Mouse (Mus musculus) G1E (cell line): ENCODE measurements around the gene Hist1h4b. TPM values are rescaled to one million over a fixed set of nuclear protein-coding genes. Genes with fewer than 3 reads are reported as not detected.
"Not testable (repeated sequence)": the region's sequence is repeated elsewhere in the genome, so short reads cannot be mapped to it uniquely, and the experiment has no call there.

Experiments used
- ATAC-seq: 2 replicates; pipeline ENCODE4 v1.8.0; 2016; ENCODE audit warnings: mild to moderate bottlenecking; ENCODE audit not compliant: insufficient number of reproducible peaks, poor library complexity, low FRiP score, severe bottlenecking; ENCODE audit errors: extremely low read depth
- DNase-seq: peaks from one replicate; pipeline ENCODE4 v3.0.0; 2012; ENCODE audit warnings: low spot score
- H3K27me3 ChIP-seq: 2 replicates; pipeline ENCODE4 v1.6.1; 2012; ENCODE audit warnings: mild to moderate bottlenecking, low read length, inconsistent platforms; ENCODE audit not compliant: insufficient read depth
- H3K36me3 ChIP-seq: replicated peaks from 2 replicates; pipeline ENCODE3; 2012; ENCODE audit warnings: mild to moderate bottlenecking, inconsistent platforms
- H3K4me1 ChIP-seq: 2 replicates; pipeline ENCODE4 v1.6.1; 2012; ENCODE audit warnings: low read depth, low read length, inconsistent platforms, mixed read lengths; ENCODE audit not compliant: insufficient read depth
- H3K4me3 ChIP-seq: 2 replicates; pipeline ENCODE4 v1.5.1; 2012; ENCODE audit warnings: low read depth, mild to moderate bottlenecking, inconsistent platforms, low read length, moderate library complexity, mixed read lengths
- H3K9me3 ChIP-seq: replicated peaks from 2 replicates; pipeline ENCODE4 v1.6.1; 2012; ENCODE audit warnings: inconsistent platforms
- CTCF ChIP-seq: IDR thresholded peaks from 2 replicates; pipeline ENCODE4 v1.5.1; 2012; ENCODE audit warnings: low read depth, low read length, inconsistent platforms, mixed read lengths
- GATA1 ChIP-seq: IDR thresholded peaks from 2 replicates; pipeline ENCODE4 v1.6.1; 2012; ENCODE audit warnings: borderline replicate concordance, low read length, inconsistent platforms, mixed read lengths
- GATA2 ChIP-seq: IDR thresholded peaks from 2 replicates; pipeline ENCODE4 v1.6.1; 2012; ENCODE audit warnings: low read depth, low read length, inconsistent platforms, borderline replicate concordance
- POLR2AphosphoS5 ChIP-seq: IDR thresholded peaks from 2 replicates; pipeline ENCODE4 v1.6.1; 2012; ENCODE audit warnings: low read depth, low read length, inconsistent platforms; ENCODE audit not compliant: insufficient replicate concordance
- TAL1 ChIP-seq: conservative IDR thresholded peaks from 2 replicates; pipeline ENCODE4 v1.6.1; 2012; ENCODE audit warnings: low read depth, low read length, inconsistent platforms, mixed read lengths
- polyA plus RNA-seq: library from polyadenylated mRNA; stranded (reverse); fragments of >175 nt; gene quantifications from 2 replicates; pipeline ENCODE4 v1.2.3, GENCODE M21; 2012
- total RNA-seq, 2 experiments: library from RNA; stranded (forward) in 1 of 2; stranded (reverse) in 1 of 2; fragments of 200-1000 nt in 1 of 2; fragments of >200 nt in 1 of 2; fragmentation: Nextera tagmentation in 1 of 2; gene quantifications; 2 replicates each; pipeline ENCODE4 v1.2.3; 2014 to 2017

The Hist1h4b gene
- total and polyA plus RNA-seq, 3 experiments: 6.6 to 2,848 (median 301) TPM

GRCm38 (mm10) chr13:23760972-23761864 is 4.4 kb downstream of the Hist1h4b start, which contains the start of gene Hist1h4a:
Gene Hist1h4a (minus strand): TSS chr13:23761230.
- DNase-seq: peak; percentile 74

DNA sequence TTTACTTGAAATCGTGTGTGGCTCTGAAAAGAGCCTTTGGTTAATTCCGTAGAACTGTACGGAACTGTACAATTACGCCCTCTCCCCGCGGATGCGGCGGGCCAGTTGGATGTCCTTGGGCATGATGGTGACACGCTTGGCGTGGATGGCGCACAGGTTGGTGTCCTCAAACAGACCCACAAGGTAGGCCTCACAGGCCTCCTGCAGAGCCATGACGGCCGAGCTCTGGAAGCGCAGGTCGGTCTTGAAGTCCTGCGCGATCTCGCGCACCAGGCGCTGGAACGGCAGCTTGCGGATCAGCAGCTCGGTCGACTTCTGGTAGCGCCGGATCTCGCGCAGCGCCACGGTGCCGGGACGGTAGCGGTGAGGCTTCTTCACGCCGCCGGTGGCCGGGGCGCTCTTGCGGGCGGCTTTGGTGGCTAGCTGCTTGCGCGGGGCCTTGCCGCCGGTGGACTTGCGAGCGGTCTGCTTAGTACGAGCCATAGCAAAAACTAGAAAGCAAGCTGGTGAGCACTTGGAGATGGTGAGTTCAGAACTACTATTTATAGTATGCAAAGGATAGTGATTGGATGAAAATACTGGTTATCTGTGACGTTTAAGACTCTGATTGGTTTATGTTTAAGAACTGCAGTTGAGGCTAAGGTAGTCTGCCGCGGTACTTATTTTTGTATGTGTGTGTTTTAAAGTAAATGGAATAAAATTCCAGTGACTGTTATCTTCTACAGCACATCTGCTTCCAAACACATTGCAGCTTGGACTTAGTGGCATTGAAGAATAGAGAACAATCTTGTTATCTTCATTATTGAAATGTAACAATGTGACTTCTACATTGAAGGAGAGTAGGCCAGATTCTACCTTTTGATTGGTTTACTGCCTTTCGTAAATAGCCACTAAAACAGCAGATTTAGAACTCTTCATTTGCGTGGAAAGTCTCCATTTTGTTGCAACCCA is 5.3 kb downstream of the Hist1h4b start, which contains the start of gene Hist1h3a:
TSS of gene Hist1h3a (minus strand) at position 516 of the 951 bp plus-strand sequence.
- TF ChIP-seq TAL1 (0 out of 2 replicates have a peak, but pooled peaks have one; percentile 13), POLR2AphosphoS5 (peak; percentile 95)
- H3K27me3 ChIP-seq, H3K36me3 ChIP-seq, H3K9me3 ChIP-seq: not testable (repeated sequence)
- peak; percentile 36; the same call in 1 of the 2 replicates for ATAC-seq
- peak; percentile 57 for DNase-seq
- H3K4me1 ChIP-seq: peaks cover 54% of the 10 kb centered on the region
- peak within 1 kb of the TSS; percentile 68 for H3K4me3 ChIP-seq

More at GRCm38 (mm10) chr13:23760972-23761864, 4.4 kb downstream of the Hist1h4b start, which contains the start of gene Hist1h4a:
- Histone ChIP-seq H3K27me3 (no peaks in the 10 kb centered on the region), H3K4me1 (peaks cover 47% of the 10 kb centered on the region), H3K9me3 (no peaks in the 10 kb centered on the region), H3K36me3 (no peaks in the 10 kb centered on the region), H3K4me3 (peak within 1 kb of the TSS; percentile 68)
- TF ChIP-seq POLR2AphosphoS5 (peak; percentile 90; the same call in 1 of the 2 replicates), TAL1 (no peak), GATA1 (no peak)
- ATAC-seq: peak; percentile 45

DNA sequence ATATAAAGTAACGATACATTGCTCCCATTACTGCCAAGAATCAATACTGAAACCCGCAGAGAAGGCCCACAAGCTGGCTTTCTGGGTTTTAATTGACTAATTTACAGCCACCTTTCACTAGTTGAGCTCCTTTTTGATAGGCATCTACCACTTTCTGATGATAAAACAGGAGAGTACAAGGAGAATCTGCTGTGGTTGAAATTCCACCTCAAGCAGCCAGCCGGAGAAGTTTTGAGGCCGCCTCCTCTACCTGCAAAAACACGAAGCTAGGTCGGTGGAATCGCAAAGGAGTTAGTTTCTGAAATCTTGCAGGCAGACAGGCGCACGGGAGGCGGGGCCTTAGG is 6.4 kb downstream of the Hist1h4b start:
- no peaks in the 10 kb centered on the region for H3K9me3 ChIP-seq
- no peaks in the 10 kb centered on the region for H3K36me3 ChIP-seq
- no peak for ATAC-seq
- no peak for TF ChIP-seq GATA2
- peaks cover 55% of the 10 kb centered on the region for H3K4me1 ChIP-seq
- DNase-seq: no peak
- H3K27me3 ChIP-seq: no peaks in the 10 kb centered on the region
- H3K4me3 ChIP-seq: peak overlapping the region; percentile 64; the same call in 1 of the 2 replicates

DNA sequence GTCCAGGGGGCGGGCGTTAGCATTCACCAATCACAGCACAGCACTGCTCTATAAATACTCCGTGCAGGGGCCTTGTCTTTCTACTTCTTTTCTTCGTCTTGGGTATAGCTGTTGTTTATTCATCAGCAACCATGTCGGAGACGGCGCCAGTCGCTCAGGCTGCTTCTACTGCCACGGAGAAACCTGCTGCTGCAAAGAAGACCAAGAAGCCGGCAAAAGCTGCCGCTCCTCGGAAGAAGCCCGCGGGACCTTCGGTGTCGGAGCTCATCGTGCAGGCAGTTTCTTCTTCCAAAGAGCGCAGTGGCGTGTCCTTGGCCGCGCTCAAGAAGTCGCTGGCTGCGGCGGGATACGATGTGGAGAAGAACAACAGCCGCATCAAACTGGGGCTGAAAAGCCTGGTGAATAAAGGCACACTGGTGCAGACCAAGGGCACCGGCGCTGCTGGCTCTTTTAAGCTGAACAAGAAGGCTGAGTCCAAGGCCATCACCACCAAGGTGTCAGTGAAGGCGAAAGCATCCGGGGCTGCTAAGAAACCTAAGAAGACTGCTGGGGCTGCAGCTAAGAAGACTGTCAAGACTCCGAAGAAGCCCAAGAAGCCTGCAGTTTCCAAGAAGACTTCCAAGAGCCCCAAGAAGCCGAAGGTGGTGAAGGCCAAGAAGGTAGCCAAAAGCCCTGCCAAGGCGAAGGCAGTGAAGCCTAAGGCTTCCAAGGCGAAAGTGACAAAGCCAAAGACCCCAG is 6.9 kb downstream of the Hist1h4b start, which contains the start of gene Hist1h1a:
TSS of gene Hist1h1a (plus strand) at position 81 of the 738 bp plus-strand sequence.
- peak within 1 kb of the TSS; percentile 64 for H3K4me3 ChIP-seq
- peak; percentile 74 for DNase-seq

DNA sequence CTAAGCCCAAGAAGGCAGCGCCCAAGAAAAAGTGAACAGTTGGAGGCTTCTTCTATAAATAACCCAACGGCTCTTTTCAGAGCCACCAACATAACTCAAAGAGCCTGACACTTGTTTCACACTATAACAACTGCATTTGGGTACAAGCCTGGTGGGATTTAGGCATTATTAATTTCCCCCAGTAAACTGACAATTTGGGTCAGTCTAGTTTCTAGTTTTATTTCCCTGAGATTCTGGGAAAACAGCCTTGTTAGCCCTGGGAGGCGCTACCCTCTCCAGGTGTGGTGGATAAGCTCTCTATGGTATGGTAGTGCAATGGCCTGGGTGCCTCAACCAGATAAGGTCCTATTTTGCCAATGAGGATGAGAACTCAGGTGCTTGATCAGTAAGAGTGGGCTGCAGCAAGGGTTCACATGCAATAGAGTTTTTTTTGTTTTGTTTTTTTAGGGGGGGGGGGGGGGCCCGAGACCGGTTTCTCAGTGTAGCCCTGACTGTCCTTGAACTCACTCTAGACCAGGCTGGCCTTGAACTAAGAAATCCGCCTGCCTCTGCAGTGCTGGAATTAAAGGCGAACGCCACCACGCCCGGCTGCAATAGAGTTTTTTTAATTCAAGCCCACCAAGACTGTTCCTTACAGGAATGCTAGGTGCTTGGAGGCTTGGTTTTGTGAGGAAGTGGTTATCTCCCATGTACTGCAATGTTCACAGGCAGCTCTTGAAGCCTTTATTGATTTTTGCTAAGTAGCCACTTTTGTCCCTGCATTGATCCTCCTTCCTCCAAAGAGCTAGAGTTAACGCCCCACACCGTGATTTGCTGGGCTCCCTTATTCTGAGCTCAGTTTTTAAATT is 7.7 kb downstream of the Hist1h4b start:
- ATAC-seq: no peak
- peak overlapping the region; percentile 64; the same call in 1 of the 2 replicates for H3K4me3 ChIP-seq
- TF ChIP-seq CTCF (no peak), POLR2AphosphoS5 (peak; percentile 98; the same call in 1 of the 2 replicates), GATA1 (no peak), GATA2 (no peak)
- no peak for DNase-seq
- H3K9me3 ChIP-seq: no peaks in the 10 kb centered on the region
- H3K4me1 ChIP-seq: peaks cover 60% of the 10 kb centered on the region
- no peaks in the 10 kb centered on the region for H3K36me3 ChIP-seq
- no peaks in the 10 kb centered on the region for H3K27me3 ChIP-seq

More for the DNA sequence above, 6.9 kb downstream of the Hist1h4b start, which contains the start of gene Hist1h1a:
- H3K36me3 ChIP-seq: no peaks in the 10 kb centered on the region
- TF ChIP-seq POLR2AphosphoS5: peak; percentile 98
- no peak for TF ChIP-seq GATA1
- H3K9me3 ChIP-seq: no peaks in the 10 kb centered on the region
- peaks cover 59% of the 10 kb centered on the region for H3K4me1 ChIP-seq
- peak; percentile 25 for ATAC-seq
- H3K27me3 ChIP-seq: no peaks in the 10 kb centered on the region
